Mouse (Mus musculus): ENCODE results near the gene Ndufs2. TPM values are rescaled to one million over a fixed set of nuclear protein-coding genes. Genes with fewer than 3 reads are reported as not detected.
A peak's percentile ranks its signal among the peaks of the same experiment; 100 is the strongest.

Ndufs2 gene
- 247 and 258 TPM in 2 replicates for polyA plus RNA-seq (2014; fragmentation: Nextera tagmentation; extraction: Ambion mirVana)

DNA sequence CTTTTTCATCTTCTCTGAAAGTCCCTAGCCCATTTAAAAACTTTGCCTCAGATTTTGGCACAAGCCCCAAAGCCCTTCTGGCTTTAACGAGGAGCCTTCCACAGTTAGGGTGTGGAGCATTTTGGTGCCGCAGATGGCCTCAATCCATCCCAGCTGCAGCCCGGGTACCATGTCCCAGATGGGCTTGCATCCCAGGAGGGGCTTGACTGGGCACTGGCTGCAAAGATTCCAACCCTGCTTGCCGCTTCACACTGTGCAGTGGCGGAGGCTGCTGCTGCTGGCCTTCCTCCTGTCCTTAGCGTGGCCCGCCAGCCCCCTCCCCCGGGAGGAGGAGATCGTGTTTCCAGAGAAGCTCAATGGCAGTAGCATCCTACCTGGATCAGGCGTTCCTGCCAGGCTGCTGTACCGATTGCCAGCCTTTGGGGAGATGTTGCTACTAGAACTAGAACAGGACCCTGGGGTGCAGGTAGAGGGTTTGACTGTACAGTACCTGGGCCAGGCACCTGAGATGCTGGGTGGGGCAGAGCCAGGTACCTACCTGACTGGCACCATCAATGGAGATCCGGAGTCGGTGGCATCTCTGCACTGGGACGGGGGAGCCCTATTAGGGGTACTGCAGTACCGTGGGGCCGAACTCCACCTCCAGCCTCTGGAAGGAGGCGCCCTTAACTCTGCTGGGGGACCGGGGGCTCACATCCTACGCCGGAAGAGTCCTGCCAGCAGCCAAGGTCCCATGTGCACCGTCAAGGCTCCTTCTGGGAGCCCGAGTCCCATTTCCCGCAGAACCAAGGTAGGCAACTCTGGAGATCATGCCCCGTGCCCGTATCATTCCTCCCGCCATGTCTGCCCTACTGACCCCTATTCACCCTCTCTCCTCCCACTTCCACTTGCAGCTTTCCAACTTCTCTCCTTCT is at the start of gene Ndufs2:
TSS of gene Ndufs2 (minus strand) at position 709 of the 914 bp plus-strand sequence.
- ATAC-seq (replicated peaks; ENCODE audit: low FRiP score, low TSS enrichment, low read depth) (no peak), DNase-seq (ENCODE audit: low spot score) (no peak)
- Histone ChIP-seq H3K27ac (ENCODE audit: low read depth) (peak within 1 kb of the TSS; percentile 62), H3K4me1 (replicated peaks; ENCODE audit: control insufficient read depth, insufficient read depth, low read length) (peaks cover 41% of the 10 kb centered on the region), H3K4me3 (ENCODE audit: low read depth, low read length) (peak within 1 kb of the TSS; percentile 28), H3K9me3 (ENCODE audit: control insufficient read depth, low read length) (no peaks in the 10 kb centered on the region), H3K36me3 (ENCODE audit: control insufficient read depth, insufficient read depth, low read length) (peaks cover 1% of the 10 kb centered on the region; the same call in 1 of the 2 replicates), H3K9ac (ENCODE audit: low read length) (peak within 1 kb of the TSS; percentile 25), H3K27me3 (replicated peaks; ENCODE audit: control insufficient read depth, insufficient read depth, low read length) (no peaks in the 10 kb centered on the region), H3K4me2 (ENCODE audit: low read length) (peak within 1 kb of the TSS; percentile 60)
- 24% methylated on average over 26 of the region's 26 CpGs for WGBS

DNA sequence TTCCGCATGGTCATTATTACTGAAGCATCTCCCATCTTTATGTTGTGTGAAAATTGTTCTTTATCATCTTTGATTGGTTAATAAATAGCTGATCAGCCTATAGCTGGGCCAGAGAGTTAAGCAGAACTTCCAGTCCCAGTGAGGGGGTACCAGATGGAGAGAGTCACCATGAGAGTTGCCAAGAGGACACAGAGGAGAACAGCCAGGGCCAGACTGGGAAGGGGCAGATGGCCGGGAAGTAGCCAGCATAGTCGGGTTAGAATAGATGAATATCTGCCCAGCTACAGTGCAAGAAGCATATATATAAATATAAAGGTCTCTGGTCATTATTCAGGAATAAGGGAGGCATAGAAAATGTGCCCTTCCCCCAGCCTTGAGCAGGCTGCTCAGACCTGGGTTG is 47.0 kb upstream of the Ndufs2 start:
- Histone ChIP-seq H3K4me1 (replicated peaks; ENCODE audit: control insufficient read depth, insufficient read depth, low read length) (peaks cover 7% of the 10 kb centered on the region), H3K4me2 (ENCODE audit: low read length) (no peak overlapping the region), H3K36me3 (ENCODE audit: control insufficient read depth, insufficient read depth, low read length) (no peaks in the 10 kb centered on the region), H3K27ac (ENCODE audit: low read depth) (no peak overlapping the region), H3K9ac (ENCODE audit: low read length) (no peak overlapping the region), H3K4me3 (ENCODE audit: low read depth, low read length) (no peak overlapping the region), H3K27me3 (replicated peaks; ENCODE audit: control insufficient read depth, insufficient read depth, low read length) (0 out of 2 replicates have a peak, but pooled peaks cover 3% of the 10 kb centered on the region), H3K9me3 (ENCODE audit: control insufficient read depth, low read length) (no peaks in the 10 kb centered on the region)
- no peak for DNase-seq (ENCODE audit: low spot score)
- WGBS: 58% methylated on average over 3 of the region's 3 CpGs
- ATAC-seq (replicated peaks; ENCODE audit: low FRiP score, low TSS enrichment, low read depth): no peak

DNA sequence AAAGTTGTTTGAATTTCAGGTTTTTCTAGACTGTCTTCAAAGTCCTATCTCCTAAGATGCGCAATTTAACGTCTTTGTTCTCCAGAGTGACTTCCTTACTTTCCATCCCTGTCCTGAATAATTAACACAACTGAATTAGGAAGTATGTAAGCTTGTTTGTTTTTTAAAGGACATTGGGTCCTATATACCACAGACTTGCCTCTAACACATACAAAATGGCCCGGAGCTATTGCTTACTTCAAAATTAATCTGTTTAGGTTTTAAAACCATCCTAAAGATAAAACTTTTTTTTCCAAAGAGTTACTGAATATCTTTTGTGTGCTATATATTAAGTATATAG is 43.8 kb upstream of the Ndufs2 start:
- Histone ChIP-seq H3K27me3 (replicated peaks; ENCODE audit: control insufficient read depth, insufficient read depth, low read length) (0 out of 2 replicates have a peak, but pooled peaks cover 3% of the 10 kb centered on the region), H3K4me3 (ENCODE audit: low read depth, low read length) (peak overlapping the region; percentile 85), H3K4me1 (replicated peaks; ENCODE audit: control insufficient read depth, insufficient read depth, low read length) (peaks cover 7% of the 10 kb centered on the region), H3K36me3 (ENCODE audit: control insufficient read depth, insufficient read depth, low read length) (peaks cover under 1% of the 10 kb centered on the region), H3K9ac (ENCODE audit: low read length) (peak overlapping the region; percentile 86), H3K4me2 (ENCODE audit: low read length) (peak overlapping the region; percentile 87), H3K27ac (ENCODE audit: low read depth) (peak overlapping the region; percentile 98), H3K9me3 (ENCODE audit: control insufficient read depth, low read length) (no peaks in the 10 kb centered on the region)
- WGBS: 11% methylated on average over 3 of the region's 3 CpGs
- DNase-seq (ENCODE audit: low spot score) (no peak), ATAC-seq (replicated peaks; ENCODE audit: low FRiP score, low TSS enrichment, low read depth) (peak; percentile 18; the same call in 1 of the 2 replicates)

DNA sequence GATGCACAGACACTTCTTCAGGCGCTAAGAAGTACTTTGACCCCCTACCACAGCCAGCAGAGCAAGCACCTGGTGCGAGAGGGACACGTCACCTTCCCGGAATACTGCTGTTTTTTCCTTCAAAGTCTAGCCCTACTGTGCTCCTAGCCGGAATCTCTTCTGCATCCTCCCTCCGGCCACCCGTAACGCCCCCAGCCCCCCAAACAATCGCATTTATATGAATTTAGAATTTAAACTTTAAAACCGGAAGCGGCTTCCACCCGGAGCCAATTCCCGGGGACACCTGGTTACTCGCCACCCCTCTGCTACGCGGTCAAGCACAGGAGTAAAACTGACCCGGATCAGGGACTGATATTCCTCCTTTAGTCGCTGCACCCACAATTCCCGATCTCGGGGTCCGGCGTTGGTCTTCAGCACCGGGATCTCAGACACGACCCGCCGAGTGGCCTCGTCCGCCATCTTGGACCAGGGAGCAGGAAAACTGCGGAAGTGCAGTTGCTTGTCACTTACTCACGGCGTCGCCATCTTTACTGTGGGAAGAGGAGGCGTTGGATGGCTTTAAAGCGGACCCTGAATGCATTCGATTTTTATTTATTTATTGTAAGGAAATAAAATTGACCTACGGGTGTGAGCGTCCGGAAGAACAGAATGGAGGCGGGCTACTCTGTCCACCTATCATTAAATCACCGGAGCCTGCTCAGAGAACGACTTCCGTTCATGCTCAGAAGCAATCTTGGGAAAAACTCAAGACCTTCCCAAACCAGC is 43.3 kb upstream of the Ndufs2 start, which contains the start of gene Ufc1:
TSS of gene Ufc1 (minus strand) at position 727 of the 765 bp plus-strand sequence.
- peak within 1 kb of the TSS; percentile 87 for H3K4me2 ChIP-seq (ENCODE audit: low read length)
- WGBS: under 1% methylated on average over 42 of the region's 42 CpGs
- peaks cover 7% of the 10 kb centered on the region for H3K4me1 ChIP-seq (replicated peaks; ENCODE audit: control insufficient read depth, insufficient read depth, low read length)
- H3K27ac ChIP-seq (ENCODE audit: low read depth): peak within 1 kb of the TSS; percentile 98
- DNase-seq (ENCODE audit: low spot score) (peak; percentile 94), ATAC-seq (replicated peaks; ENCODE audit: low FRiP score, low TSS enrichment, low read depth) (peak; percentile 82)
- no peaks in the 10 kb centered on the region for H3K9me3 ChIP-seq (ENCODE audit: control insufficient read depth, low read length)
- H3K9ac ChIP-seq (ENCODE audit: low read length): peak within 1 kb of the TSS; percentile 86
- H3K36me3 ChIP-seq (ENCODE audit: control insufficient read depth, insufficient read depth, low read length): peaks cover 6% of the 10 kb centered on the region
- 0 out of 2 replicates have a peak, but pooled peaks cover 3% of the 10 kb centered on the region for H3K27me3 ChIP-seq (replicated peaks; ENCODE audit: control insufficient read depth, insufficient read depth, low read length)
- peak within 1 kb of the TSS; percentile 85 for H3K4me3 ChIP-seq (ENCODE audit: low read depth, low read length)

DNA sequence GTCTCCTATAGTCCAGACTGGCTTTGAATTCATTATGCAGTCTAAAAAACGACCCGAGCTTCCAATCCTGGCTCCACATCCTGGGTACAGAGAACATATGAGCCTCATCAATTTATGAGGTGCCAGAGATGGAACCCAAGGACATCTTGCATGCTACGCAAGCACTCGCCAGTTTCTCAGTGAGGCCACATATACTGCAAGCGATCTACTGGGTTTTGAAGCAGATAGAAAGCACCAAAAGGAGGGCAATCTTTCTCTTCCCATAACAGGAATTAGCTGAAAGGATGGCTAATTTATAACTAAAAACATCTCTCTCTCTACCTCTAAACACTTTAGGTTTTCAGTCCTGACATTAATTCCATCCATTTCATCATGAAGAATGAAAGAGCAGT is 42.7 kb upstream of the Ndufs2 start:
- ATAC-seq (replicated peaks; ENCODE audit: low FRiP score, low TSS enrichment, low read depth) (no peak), DNase-seq (ENCODE audit: low spot score) (no peak)
- Histone ChIP-seq H3K4me3 (ENCODE audit: low read depth, low read length) (peak overlapping the region; percentile 85), H3K4me1 (replicated peaks; ENCODE audit: control insufficient read depth, insufficient read depth, low read length) (peaks cover 7% of the 10 kb centered on the region), H3K9ac (ENCODE audit: low read length) (peak overlapping the region; percentile 86), H3K36me3 (ENCODE audit: control insufficient read depth, insufficient read depth, low read length) (peaks cover 12% of the 10 kb centered on the region), H3K9me3 (ENCODE audit: control insufficient read depth, low read length) (no peaks in the 10 kb centered on the region), H3K4me2 (ENCODE audit: low read length) (peak overlapping the region; percentile 87), H3K27me3 (replicated peaks; ENCODE audit: control insufficient read depth, insufficient read depth, low read length) (0 out of 2 replicates have a peak, but pooled peaks cover 3% of the 10 kb centered on the region), H3K27ac (ENCODE audit: low read depth) (peak overlapping the region; percentile 98)
- WGBS: 38% methylated on average over 5 of the region's 5 CpGs

DNA sequence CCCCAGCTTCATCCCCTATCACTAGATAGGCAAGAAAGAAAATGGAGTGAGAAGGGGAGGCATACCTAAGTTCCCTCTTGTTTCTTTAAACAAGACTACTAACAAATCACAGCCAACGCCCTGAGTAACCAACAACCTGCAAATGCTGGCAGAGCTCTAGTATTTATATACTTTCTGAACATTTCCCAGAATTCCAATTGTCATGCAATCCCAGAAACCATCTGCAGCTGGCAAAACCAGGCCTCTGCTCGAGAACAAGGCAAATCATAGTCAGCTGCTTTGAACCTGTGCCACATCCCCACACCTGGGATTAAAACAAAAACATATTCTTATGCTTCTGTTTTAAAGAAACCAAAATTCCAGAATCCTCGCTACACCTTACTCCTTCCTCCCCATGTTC is 42.2 kb upstream of the Ndufs2 start:
- H3K27ac ChIP-seq (ENCODE audit: low read depth): no peak overlapping the region
- H3K4me2 ChIP-seq (ENCODE audit: low read length): peak overlapping the region; percentile 87
- peak overlapping the region; percentile 85 for H3K4me3 ChIP-seq (ENCODE audit: low read depth, low read length)
- H3K27me3 ChIP-seq (replicated peaks; ENCODE audit: control insufficient read depth, insufficient read depth, low read length): 0 out of 2 replicates have a peak, but pooled peaks cover 3% of the 10 kb centered on the region
- H3K36me3 ChIP-seq (ENCODE audit: control insufficient read depth, insufficient read depth, low read length): peaks cover 17% of the 10 kb centered on the region
- H3K9ac ChIP-seq (ENCODE audit: low read length): no peak overlapping the region
- WGBS: 84% methylated on average over 3 of the region's 3 CpGs
- peaks cover 7% of the 10 kb centered on the region for H3K4me1 ChIP-seq (replicated peaks; ENCODE audit: control insufficient read depth, insufficient read depth, low read length)
- H3K9me3 ChIP-seq (ENCODE audit: control insufficient read depth, low read length): no peaks in the 10 kb centered on the region
- no peak for ATAC-seq (replicated peaks; ENCODE audit: low FRiP score, low TSS enrichment, low read depth)
- no peak for DNase-seq (ENCODE audit: low spot score)

DNA sequence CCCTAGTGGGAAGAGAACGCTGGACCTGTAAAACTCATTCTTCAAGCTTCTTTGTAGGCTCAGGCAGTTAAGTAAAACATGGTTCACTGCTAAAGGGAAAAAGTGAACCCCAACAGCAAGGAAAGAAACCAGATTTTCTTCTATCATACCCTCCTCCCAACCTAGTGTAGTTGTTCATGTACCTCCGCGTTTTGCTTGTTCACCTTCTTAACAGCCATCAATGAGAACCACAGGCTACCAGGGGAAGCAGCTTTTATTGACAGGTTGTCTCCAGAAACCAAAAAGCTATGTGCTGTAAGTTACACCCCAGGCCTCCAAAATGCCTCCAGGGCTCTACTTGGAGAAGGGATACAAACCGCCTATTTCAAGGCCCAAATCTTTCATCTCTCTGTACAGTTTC is 37.1 kb upstream of the Ndufs2 start:
- ATAC-seq (replicated peaks; ENCODE audit: low FRiP score, low TSS enrichment, low read depth) (no peak), DNase-seq (ENCODE audit: low spot score) (no peak)
- H3K27me3 ChIP-seq (replicated peaks; ENCODE audit: control insufficient read depth, insufficient read depth, low read length): no peaks in the 10 kb centered on the region
- H3K36me3 ChIP-seq (ENCODE audit: control insufficient read depth, insufficient read depth, low read length): peaks cover 50% of the 10 kb centered on the region
- peaks cover 6% of the 10 kb centered on the region for H3K4me1 ChIP-seq (replicated peaks; ENCODE audit: control insufficient read depth, insufficient read depth, low read length)
- no peak overlapping the region for H3K9ac ChIP-seq (ENCODE audit: low read length)
- 67% methylated on average over 4 of the region's 4 CpGs for WGBS
- peak overlapping the region; percentile 82 for H3K4me2 ChIP-seq (ENCODE audit: low read length)
- peak overlapping the region; percentile 87; the same call in 1 of the 2 replicates for H3K27ac ChIP-seq (ENCODE audit: low read depth)
- no peaks in the 10 kb centered on the region for H3K9me3 ChIP-seq (ENCODE audit: control insufficient read depth, low read length)
- peak overlapping the region; percentile 93; the same call in 1 of the 2 replicates for H3K4me3 ChIP-seq (ENCODE audit: low read depth, low read length)

Data from intestine, embryonic 14.5 days (tissue).